Mouse (Mus musculus): ENCODE measurements around the gene Zdhhc5.

DNA sequence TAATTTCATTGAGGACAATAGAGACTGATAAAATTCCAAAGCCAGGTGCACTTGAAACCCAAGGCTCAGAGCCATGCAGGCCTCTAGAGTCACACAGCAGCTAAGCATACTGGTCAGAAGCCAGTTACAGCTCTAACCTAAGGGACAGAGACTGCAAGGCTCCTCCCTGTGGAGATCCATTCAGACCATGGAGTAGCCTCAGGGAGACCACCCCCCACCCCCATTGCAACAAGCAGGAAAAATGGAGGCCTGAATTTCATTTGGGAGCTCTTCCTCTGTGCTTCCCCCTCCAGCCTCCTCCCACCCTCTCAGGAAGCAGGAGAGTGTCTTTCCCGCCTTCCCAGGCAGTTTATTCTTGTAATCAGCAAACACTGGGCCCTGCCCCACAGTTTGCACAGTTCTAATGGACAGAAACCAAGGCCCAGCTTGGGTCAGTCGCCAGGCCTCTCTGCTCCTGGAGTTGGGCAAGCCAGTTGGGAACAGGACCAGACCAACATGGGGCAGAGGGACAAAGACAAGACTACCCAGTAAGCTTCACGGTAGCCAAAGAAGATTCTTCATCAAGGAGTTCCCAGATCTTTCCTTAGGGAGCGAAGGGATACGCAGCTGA, 27.0 kb upstream of the Zdhhc5 start:
- no peak for TF ChIP-seq CTCF (IDR thresholded peaks at IDR 0.05; ENCODE audit: low read depth)
- TF ChIP-seq EP300 (optimal IDR thresholded peaks at IDR 0.05), result no peak

Measured in stomach, postnatal 0 days (tissue).